Mouse (Mus musculus): ENCODE measurements at regions not wholly inside any gene's neighbourhood (a gene's known extent, or its start where the extent isn't known, plus 50 kb on each side); places are given as distances from the start of the nearest gene placed in this dataset.
A peak's percentile ranks its signal among the peaks of the same experiment; 100 is the strongest.
"Not testable (repeated sequence)": the region's sequence is repeated elsewhere in the genome, so short reads cannot be mapped to it uniquely, and the experiment has no call there.

GRCm38 (mm10) chr8:19976461-19976860, 73.3 kb downstream of the Gm31371 start:
- not testable (repeated sequence) for DNase-seq (ENCODE audit: low read depth)

DNA sequence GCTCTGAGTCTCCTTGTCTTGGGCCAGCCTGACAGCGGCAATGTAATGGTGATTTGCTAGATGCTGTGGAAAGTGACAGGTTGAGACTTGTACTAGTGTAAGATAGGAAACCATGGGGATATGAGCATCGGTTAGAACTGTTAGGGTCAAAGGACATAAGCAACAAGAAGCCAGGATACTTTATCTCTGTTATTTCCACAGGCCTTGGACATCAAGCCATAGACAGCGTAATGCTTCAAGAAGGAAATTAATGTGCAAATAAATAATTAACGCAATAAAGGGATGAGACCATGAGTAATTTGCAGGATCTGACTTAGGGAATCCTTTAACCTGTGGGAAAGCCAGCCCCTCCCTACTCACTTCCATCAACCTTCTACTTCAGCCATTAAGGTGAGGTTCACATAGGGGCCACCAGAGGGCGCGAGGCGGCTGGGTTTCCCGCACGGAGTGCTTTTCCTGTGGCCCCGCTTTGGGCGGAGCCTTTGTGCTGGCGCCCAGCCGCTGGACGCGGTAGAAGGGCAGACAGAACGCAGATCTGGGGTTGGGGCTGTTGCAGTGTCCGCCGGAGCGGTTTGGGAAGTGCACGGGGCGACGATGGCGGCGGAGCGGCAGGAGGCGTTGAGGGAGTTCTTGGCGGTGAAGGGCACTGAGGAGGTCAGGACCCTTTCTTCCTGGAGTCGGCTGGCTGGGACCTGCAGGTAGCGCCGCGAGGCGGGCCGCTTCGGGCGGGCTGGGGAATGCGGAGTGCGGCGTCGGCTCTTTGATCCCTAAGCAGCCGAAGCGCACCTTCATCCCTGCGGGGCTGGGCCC, 76.5 kb downstream of the Gm31371 start:
- peak; percentile 73 for DNase-seq (ENCODE audit: low read depth)

DNA sequence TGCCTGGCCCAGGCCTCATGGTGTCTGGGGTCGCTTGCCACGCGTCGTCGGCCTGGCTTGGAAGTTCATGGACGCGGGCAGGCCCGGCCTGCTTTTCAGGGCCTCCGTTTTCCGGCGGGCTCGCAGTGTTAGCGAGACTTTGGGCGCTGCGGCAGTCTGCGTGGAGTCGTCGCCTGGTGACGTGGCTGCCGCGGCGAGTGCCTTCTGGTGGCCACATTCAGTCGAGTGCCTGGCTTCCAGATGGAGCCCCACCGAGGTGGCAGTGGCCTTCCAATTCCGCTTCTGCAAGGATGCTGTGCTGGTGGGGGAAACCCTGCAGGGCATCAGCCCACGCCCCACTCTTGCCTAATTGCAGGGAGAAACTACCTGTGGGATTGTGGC, 77.1 kb downstream of the Gm31371 start:
- peak; percentile 8 for DNase-seq (ENCODE audit: low read depth)

GRCm38 (mm10) chr8:20008106-20008505, 104.9 kb downstream of the Gm31371 start:
- DNase-seq (ENCODE audit: low read depth), result not testable (repeated sequence)

DNA sequence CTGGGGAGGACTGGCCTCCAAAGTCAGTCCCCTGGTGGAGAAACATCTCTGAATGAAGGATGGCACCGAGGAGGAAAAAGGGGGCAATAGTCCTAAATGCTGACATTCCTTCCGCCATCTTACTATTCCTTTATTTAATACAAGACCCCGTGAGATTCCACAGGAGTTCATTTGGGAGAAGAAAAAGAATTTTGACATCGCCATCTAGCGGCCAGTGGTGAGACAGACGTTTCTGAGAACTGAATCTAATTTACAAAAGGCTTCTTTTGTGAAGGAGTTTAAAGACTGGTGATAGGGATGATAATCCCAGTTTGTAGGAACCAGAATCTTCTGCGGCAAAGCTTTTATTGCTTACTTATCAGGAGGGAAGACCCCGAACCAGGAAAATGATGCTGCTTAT, 107.8 kb downstream of the Gm31371 start:
- DNase-seq (ENCODE audit: low read depth), result not testable (repeated sequence)

- DNase-seq (ENCODE audit: low read depth), result peak; percentile 17
Measured at GRCm38 (mm10) chr8:20013278-20013677, 110.1 kb downstream of the Gm31371 start.

DNA sequence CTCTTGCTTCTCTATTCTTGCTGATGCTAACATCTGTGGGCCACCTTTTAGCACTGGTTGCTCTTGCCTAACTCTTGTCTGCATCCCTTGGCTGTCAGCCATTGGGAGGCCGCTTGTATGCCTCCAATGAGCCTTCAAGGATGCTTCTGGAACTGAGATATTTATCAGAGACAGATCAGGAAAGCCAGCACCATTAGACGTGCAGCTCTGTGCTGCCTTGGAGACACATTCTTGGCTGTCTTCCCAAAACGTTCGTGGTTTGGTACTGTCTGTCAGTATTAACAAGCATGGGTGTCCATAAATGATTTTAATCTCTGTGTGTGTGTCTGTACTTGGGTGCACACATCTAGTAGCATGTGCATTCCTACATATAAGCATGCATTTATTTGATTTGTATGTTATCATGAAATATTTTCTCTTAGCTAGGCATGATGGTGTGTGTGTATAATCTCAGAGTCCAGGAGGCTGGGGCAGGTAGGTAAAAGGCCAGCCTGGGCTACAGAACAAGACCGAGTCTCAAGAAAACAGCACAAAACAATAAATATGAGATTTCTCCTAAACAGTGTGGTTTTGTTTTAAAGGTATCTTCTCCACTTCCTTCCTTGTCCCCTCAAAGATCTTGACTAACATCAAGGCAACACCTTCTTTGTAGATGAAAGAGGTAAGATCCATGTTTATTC, 111.4 kb downstream of the Gm31371 start:
- not testable (repeated sequence) for DNase-seq (ENCODE audit: low read depth)

GRCm38 (mm10) chr8:20015411-20016081, 112.4 kb downstream of the Gm31371 start:
- DNase-seq (ENCODE audit: low read depth), result not testable (repeated sequence)

DNA sequence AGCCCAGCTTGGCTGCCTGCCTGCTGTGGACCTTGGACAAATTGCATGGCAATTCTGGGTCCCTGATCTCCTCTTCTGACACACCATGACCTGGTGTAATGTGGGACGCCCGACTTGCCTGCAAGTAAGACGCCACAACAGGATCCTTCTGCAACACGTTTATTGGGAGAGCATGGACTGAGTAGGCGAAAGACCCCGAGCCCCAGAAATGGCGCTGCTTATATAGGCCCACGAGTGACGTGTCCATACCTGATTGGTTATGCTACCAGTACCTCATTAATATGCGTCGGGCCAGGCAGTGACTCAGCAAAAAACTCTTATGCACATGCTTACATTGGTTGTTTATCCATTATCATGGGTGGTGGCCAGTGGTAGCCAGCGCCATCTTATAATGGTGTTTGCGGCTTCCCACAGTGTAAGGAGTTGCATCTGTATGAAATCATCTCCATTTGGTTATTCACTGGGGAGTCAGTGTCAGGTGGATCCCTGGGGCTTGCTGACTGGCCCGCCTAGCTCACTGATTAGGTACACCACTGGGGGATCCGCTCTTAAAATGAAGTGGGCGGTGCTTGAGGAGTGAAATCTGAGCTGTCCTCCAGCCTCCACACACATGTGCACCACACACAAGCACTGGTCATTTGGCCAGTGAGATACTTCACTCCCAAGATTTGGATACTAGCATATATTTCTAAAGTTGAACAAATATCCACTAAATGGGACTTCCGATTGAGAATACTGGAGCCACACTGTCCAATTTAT, 113.1 kb downstream of the Gm31371 start:
- DNase-seq (ENCODE audit: low read depth), result not testable (repeated sequence)

- DNase-seq (ENCODE audit: low read depth), result not testable (repeated sequence)
Measured at GRCm38 (mm10) chr8:20025521-20025920, 122.3 kb downstream of the Gm31371 start.

DNA sequence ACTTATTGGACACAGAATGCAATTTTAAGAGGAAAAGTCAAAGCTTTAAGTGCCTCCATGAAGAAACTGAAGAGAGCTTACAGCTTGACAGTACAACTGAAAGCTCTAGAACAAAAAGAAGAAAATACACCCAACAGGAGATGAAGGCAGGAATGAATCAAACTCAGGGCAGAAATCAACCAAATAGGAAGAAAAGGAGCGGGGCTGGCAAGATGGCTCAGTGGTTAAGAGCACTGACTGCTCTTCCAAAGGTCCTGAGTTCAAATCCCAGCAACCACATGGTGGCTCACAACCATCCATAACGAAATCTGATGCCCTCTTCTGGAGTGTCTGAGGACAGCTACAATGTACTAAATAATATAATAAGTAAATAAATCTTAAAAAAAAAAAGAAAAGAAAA, 124.8 kb downstream of the Gm31371 start:
- not testable (repeated sequence) for DNase-seq (ENCODE audit: low read depth)

DNA sequence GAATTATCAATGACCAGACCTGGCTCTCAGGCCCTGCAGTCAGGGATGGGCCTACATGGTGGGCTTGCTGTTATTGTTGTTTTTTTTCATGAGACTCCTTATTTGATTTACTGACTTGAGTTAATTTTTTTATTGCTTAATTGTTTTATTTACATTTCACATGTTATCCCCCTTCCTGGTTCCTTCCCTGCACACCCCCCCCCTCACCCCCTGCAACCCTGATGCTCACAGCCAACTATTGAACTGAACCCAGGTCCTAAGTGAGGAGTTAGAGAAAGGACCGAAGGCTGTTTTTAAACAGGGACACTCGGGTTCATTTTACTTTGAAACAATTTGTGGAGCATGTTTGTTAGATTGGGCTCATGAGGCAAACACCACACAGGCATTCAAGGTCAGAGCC, 126.9 kb downstream of the Gm31371 start:
- not testable (repeated sequence) for DNase-seq (ENCODE audit: low read depth)

GRCm38 (mm10) chr8:20057626-20058025, 154.4 kb downstream of the Gm31371 start:
- not testable (repeated sequence) for DNase-seq (ENCODE audit: low read depth)

GRCm38 (mm10) chr8:20098121-20098520, 194.9 kb downstream of the Gm31371 start:
- DNase-seq (ENCODE audit: low read depth), result not testable (repeated sequence)

DNA sequence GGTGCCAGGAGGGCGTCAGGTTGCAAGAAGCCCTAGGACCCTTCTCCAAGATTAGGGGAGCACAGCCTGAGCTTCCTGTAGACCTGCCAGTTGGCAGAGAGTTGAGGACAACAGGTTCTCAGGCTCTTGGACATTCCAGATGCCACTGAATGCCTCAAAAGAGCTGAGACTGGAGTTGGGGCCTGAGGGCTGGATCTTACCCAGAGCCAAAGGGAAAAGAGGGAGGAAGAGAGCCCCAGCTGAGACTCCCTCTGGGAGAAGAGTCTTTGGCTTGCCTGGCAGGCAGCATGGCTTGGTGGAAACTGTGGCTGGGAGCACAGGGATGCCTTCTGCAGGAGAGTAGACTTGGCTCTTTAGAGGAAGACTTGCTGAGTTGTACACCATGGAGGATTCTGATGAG, 197.0 kb downstream of the Gm31371 start:
- DNase-seq (ENCODE audit: low read depth), result not testable (repeated sequence)

DNA sequence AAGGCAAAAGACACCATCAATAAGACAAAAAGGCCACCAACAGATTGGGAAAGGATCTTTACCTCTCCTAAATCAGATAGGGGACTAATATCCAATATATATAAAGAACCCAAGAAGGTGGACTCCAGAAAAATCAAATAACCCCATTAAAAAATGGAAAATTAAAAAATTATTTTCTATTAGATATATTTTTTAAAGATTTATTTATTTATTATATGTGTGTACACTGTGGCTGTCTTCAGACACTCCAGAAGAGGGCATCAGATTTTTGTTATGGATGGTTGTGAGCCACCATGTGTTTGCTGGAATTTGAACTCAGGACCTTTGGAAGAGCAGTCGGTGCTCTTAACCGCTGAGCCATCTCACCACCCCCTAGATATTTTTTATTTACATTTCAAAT, 199.2 kb downstream of the Gm31371 start:
- DNase-seq (ENCODE audit: low read depth), result not testable (repeated sequence)

DNA sequence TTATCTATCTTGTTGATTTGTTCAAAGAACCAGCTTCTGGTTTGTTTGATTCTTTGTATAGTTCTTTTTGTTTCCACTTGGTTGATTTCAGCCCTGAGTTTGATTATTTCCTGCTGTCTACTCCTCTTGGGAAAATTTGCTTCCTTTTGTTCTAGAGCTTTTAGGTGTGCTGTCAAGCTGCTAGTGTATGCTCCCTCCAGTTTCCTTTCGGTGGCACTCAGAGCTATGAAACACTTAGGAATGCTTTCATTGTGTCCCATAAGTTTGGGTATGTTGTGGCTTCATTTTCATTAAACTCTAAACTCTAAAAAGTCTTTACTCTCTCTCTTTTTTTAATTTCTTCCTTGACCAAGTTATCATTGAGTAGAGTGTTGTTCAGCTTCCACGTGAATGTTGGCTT, 204.0 kb downstream of the Gm31371 start:
- DNase-seq (ENCODE audit: low read depth), result not testable (repeated sequence)

DNA sequence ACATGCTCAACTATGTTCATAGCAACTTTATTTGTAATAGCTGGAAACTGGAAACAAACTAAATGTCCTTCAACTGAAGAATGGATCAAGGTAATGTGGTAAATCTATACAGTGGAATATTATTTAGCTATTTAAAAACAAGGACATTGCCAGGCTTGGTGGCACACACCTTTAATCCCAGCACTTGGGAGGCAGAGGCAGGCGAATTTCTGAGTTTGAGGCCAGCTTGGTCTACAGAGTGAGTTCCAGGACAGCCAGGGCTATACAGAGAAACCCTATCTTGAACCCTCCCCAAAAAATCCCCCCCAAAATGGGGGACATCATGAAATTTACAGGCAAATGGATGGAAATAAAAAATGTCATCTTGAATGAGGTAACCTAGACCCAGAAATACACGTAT, 213.6 kb downstream of the Gm31371 start:
- DNase-seq (ENCODE audit: low read depth), result not testable (repeated sequence)

DNA sequence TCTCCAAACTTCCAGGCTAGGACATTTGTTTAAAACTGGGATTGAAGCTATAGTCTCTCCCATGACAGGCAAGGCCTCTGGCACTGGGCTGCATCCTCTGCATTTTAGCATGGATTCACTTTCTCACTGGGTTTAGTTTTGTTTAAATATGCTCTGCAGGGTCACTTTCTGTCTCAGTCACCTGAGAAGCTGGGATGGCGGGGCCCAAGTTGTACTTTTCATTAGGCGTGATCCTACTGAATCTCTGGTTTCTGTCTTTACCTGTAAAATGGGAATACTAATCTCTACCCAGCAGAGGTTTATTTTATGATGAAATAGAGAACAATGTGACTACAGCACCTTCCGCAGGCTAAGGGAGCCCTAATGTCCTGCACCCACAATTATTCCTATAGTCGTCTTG, 216.4 kb downstream of the Gm31371 start:
- DNase-seq (ENCODE audit: low read depth), result not testable (repeated sequence)

DNA sequence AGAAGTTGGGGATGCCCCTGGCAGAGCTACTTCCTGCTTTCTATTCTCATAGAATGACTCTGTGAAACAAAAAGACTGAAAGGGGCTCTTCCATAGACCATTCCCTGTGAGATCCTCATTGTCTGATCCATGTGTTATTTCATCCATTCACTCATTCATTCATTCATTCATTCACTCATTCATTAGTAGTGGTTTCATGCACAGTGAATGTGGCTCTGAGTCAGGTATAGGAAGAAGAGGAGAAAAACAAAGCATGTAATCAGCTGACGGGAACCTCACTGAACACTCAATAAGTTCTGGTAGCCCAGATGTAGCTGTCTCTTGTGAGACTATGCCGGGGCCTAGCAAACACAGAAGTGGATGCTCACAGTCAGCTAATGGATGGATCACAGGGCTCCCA, 217.0 kb downstream of the Gm31371 start:
- DNase-seq (ENCODE audit: low read depth), result not testable (repeated sequence)

GRCm38 (mm10) chr8:20121391-20121909, 218.3 kb downstream of the Gm31371 start:
- DNase-seq (ENCODE audit: low read depth), result not testable (repeated sequence)
